Comparison of ENCODE assay signal across 22 mouse cellular contexts in the genomic region with DNA sequence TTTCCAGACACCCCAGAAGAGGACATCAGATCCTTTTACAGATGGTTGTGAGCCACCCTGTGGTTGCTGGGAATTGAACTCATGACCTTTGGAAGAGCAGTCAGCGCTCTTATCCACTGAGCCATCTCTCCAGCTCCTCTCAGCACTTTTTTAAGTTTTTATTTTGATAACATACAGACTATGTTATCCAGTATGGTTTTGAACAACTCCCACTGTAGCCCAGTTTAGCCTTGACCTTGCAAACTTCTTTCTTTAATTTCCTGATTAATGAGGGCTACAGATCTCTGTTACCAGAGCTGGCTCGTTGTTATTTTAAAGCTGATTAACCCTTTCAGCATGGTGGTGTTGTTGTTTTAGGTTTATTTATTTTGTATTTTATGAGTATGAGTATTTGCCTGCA. TPM values are rescaled to one million over a fixed set of nuclear protein-coding genes. Genes with fewer than 3 reads are reported as not detected.
A peak's percentile ranks its signal among the peaks of the same experiment; 100 is the strongest.
DNase-seq lines count a peak whose midpoint lies in the region; ATAC-seq lines count a peak whose summit lies in the region.
"Had no signal": no experiment of that assay in that cellular context is flagged by ENCODE, and none has a peak within 500 bp of the region (broad histone marks: within the 10 kb centered on the region; RNA-seq: fewer than 3 reads in every experiment).

No protein-coding gene starts in this region.

- 15% methylated on average over 2 of the region's 2 CpGs for WGBS in kidney, embryonic 14.5 days
- WGBS in kidney, embryonic 16.5 days = 24% methylated on average over 2 of the region's 2 CpGs

- peaks cover 12% of the 10 kb centered on the region for H3K4me1 ChIP-seq in kidney, embryonic 14.5 days (ENCODE audit: control insufficient read depth, insufficient read depth, low read length)
- H3K4me1 ChIP-seq in kidney, embryonic 16.5 days (ENCODE audit: insufficient read depth, low read length) = peaks cover 12% of the 10 kb centered on the region; the same call in 1 of the 2 replicates
- H3K4me1 ChIP-seq: embryonic facial prominence, embryonic 13.5 days; embryonic facial prominence, embryonic 15.5 days; forebrain, embryonic 10.5 days; forebrain, embryonic 12.5 days had no signal

- H3K27me3 ChIP-seq in kidney, embryonic 14.5 days (ENCODE audit: control insufficient read depth, insufficient read depth, low read length) = no peaks in the 10 kb centered on the region
- H3K27me3 ChIP-seq in kidney, embryonic 16.5 days (ENCODE audit: insufficient read depth, low read length) = no peaks in the 10 kb centered on the region
- H3K27me3 ChIP-seq: embryonic facial prominence, embryonic 13.5 days; embryonic facial prominence, embryonic 15.5 days; forebrain, embryonic 12.5 days had no signal

- peak overlapping the region; percentile 81; the same call in 1 of the 2 replicates for H3K27ac ChIP-seq in kidney, embryonic 14.5 days (ENCODE audit: low read depth, low read length)
- H3K27ac ChIP-seq in kidney, embryonic 16.5 days (ENCODE audit: low read length) = peak overlapping the region; percentile 88
- H3K27ac ChIP-seq: embryonic facial prominence, embryonic 13.5 days; embryonic facial prominence, embryonic 15.5 days; forebrain, embryonic 10.5 days; forebrain, embryonic 12.5 days had no signal

- H3K9ac ChIP-seq in kidney, embryonic 14.5 days (ENCODE audit: low read depth, low read length) = no peak overlapping the region
- H3K9ac ChIP-seq in kidney, embryonic 16.5 days (replicated peaks; ENCODE audit: low read length) = no peak overlapping the region
- H3K9ac ChIP-seq: embryonic facial prominence, embryonic 13.5 days; embryonic facial prominence, embryonic 15.5 days; forebrain, embryonic 12.5 days had no signal

- H3K36me3 ChIP-seq in kidney, embryonic 14.5 days (ENCODE audit: control insufficient read depth, insufficient read depth, low read length) = no peaks in the 10 kb centered on the region
- no peaks in the 10 kb centered on the region for H3K36me3 ChIP-seq in kidney, embryonic 16.5 days (ENCODE audit: insufficient read depth, low read length)
- H3K36me3 ChIP-seq: embryonic facial prominence, embryonic 13.5 days; embryonic facial prominence, embryonic 15.5 days; forebrain, embryonic 10.5 days; forebrain, embryonic 12.5 days had no signal

- peak; percentile 77 for ATAC-seq in kidney, embryonic 14.5 days (ENCODE audit: low FRiP score, low TSS enrichment)
- peak; percentile 84 for ATAC-seq in kidney, embryonic 16.5 days (ENCODE audit: low FRiP score, low TSS enrichment)
- ATAC-seq: forebrain, embryonic 14.5 days had no signal

- no peak overlapping the region for H3K4me3 ChIP-seq in kidney, embryonic 14.5 days (ENCODE audit: low read length)
- H3K4me3 ChIP-seq in kidney, embryonic 16.5 days (ENCODE audit: low read length) = no peak overlapping the region
- H3K4me3 ChIP-seq: embryonic facial prominence, embryonic 13.5 days; embryonic facial prominence, embryonic 15.5 days; erythroblast, embryonic 14.5 days; forebrain, embryonic 10.5 days; forebrain, embryonic 12.5 days had no signal

- no peaks in the 10 kb centered on the region for H3K9me3 ChIP-seq in kidney, embryonic 14.5 days (ENCODE audit: control insufficient read depth, low read length)
- H3K9me3 ChIP-seq in kidney, embryonic 16.5 days (ENCODE audit: low read length) = no peaks in the 10 kb centered on the region
- H3K9me3 ChIP-seq: embryonic facial prominence, embryonic 13.5 days; embryonic facial prominence, embryonic 15.5 days; forebrain, embryonic 10.5 days; forebrain, embryonic 12.5 days had no signal

- no peak overlapping the region for H3K4me2 ChIP-seq in kidney, embryonic 14.5 days (replicated peaks; ENCODE audit: low read depth, low read length)
- no peak overlapping the region for H3K4me2 ChIP-seq in kidney, embryonic 16.5 days (replicated peaks; ENCODE audit: low read depth, low read length)
- H3K4me2 ChIP-seq: embryonic facial prominence, embryonic 13.5 days; embryonic facial prominence, embryonic 15.5 days; forebrain, embryonic 12.5 days had no signal

- no peak for DNase-seq in kidney, adult 11 months
- DNase-seq in kidney, postnatal 25 days = no peak
- peak; percentile 23 for DNase-seq in yolk sac, embryonic 10.5 days (ENCODE audit: low spot score)
- DNase-seq in spleen, postnatal 10 days (ENCODE audit: low spot score in 2 of 2) = no peak
- DNase-seq: adrenal gland, adult 2 months; adrenal gland, postnatal 10 days; adrenal gland, postnatal 25 days; cerebellum, adult 11 months; cerebellum, adult 18-20 months; cerebellum, adult 8-10 months; cerebellum, adult 9-11 months; cerebellum, postnatal 14 days; cerebellum, postnatal 36 days; embryo, embryonic 11 days had no signal

RNA-seq across cellular contexts. Expression of a gene that starts 29.2 kb away (rescaled TPM):
- polyA plus RNA-seq in kidney, embryonic 14.5 days (2014; fragmentation: Nextera tagmentation; extraction: Ambion mirVana) = 7.2 and 8.5 TPM in 2 replicates
- polyA plus RNA-seq in kidney, embryonic 16.5 days (2015; fragmentation: Nextera tagmentation; extraction: Ambion mirVana) = 8.0 and 8.9 TPM in 2 replicates

RNA-seq across cellular contexts. Expression of a gene that starts 30.1 kb away (rescaled TPM):
- 12.8 and 19.4 TPM in 2 replicates for polyA plus RNA-seq in kidney, embryonic 14.5 days (2014; fragmentation: Nextera tagmentation; extraction: Ambion mirVana)
- polyA plus RNA-seq in kidney, embryonic 16.5 days (2015; fragmentation: Nextera tagmentation; extraction: Ambion mirVana) = 11.2 and 17.7 TPM in 2 replicates
